Mouse (Mus musculus) kidney, embryonic 14.5 days (tissue): ENCODE measurements around the gene Snhg11. TPM values are rescaled to one million over a fixed set of nuclear protein-coding genes. Genes with fewer than 3 reads are reported as not detected.

Experiments used
- ATAC-seq: fragments of 200-750 bp; cut with Nextera tagmentation; 2 replicates; pipeline ENCODE4 v1.8.0; 2017; ENCODE audit warnings: moderate number of reproducible peaks, mild to moderate bottlenecking, moderate TSS enrichment, moderate library complexity; ENCODE audit not compliant: low FRiP score, low TSS enrichment
- H3K27ac ChIP-seq: fragments of 300-500 bp; sonication (generic); 2 replicates; pipeline ENCODE4 v1.5.1; 2014; ENCODE audit warnings: low read depth, mild to moderate bottlenecking, low read length, moderate library complexity, mixed read lengths
- H3K27me3 ChIP-seq: fragments of 300-500 bp; sonication (generic); 2 replicates; pipeline ENCODE4 v1.6.1; 2014; ENCODE audit warnings: mild to moderate bottlenecking, low read length; ENCODE audit not compliant: control insufficient read depth, insufficient read depth
- H3K36me3 ChIP-seq: fragments of 300-500 bp; sonication (generic); 2 replicates; pipeline ENCODE4 v1.6.1; 2014; ENCODE audit warnings: low read length, mixed read lengths; ENCODE audit not compliant: control insufficient read depth, insufficient read depth
- H3K4me1 ChIP-seq: fragments of 300-500 bp; sonication (generic); 2 replicates; pipeline ENCODE4 v1.6.1; 2014; ENCODE audit warnings: low read length, mixed read lengths; ENCODE audit not compliant: control insufficient read depth, insufficient read depth
- H3K4me2 ChIP-seq: fragments of 300-500 bp; sonication (generic); replicated peaks from 2 replicates; pipeline ENCODE4 v1.6.1; 2014; ENCODE audit warnings: low read depth, mild to moderate bottlenecking, low read length
- H3K4me3 ChIP-seq: fragments of 300-500 bp; sonication (generic); 2 replicates; pipeline ENCODE4 v1.5.1; 2014; ENCODE audit warnings: mild to moderate bottlenecking, low read length
- H3K9ac ChIP-seq: fragments of 300-500 bp; sonication (generic); 2 replicates; pipeline ENCODE4 v1.6.1; 2014; ENCODE audit warnings: low read depth, mild to moderate bottlenecking, low read length, moderate library complexity
- H3K9me3 ChIP-seq: fragments of 300-500 bp; sonication (generic); 2 replicates; pipeline ENCODE4 v1.6.1; 2016; ENCODE audit warnings: low read length; ENCODE audit not compliant: control insufficient read depth
- WGBS: fragments of 180-500 bp; shearing (Covaris S2); extraction: QIAGEN DNeasy Blood & Tissue Kit; methylation state at CpG from one replicate; pipeline ENCODE4 v1.1.7; 2014; 5-methylcytosine and 5-hydroxymethylcytosine counted together
- polyA plus RNA-seq: library from polyadenylated mRNA; unstranded; fragments of >200 nt; fragmentation: Nextera tagmentation; extraction: Ambion mirVana; gene quantifications from 2 replicates; pipeline ENCODE4 v1.2.1, GENCODE M21; 2014

Snhg11 gene
- polyA plus RNA-seq, 1 experiment from 2014 or later: 8.5 TPM

DNA sequence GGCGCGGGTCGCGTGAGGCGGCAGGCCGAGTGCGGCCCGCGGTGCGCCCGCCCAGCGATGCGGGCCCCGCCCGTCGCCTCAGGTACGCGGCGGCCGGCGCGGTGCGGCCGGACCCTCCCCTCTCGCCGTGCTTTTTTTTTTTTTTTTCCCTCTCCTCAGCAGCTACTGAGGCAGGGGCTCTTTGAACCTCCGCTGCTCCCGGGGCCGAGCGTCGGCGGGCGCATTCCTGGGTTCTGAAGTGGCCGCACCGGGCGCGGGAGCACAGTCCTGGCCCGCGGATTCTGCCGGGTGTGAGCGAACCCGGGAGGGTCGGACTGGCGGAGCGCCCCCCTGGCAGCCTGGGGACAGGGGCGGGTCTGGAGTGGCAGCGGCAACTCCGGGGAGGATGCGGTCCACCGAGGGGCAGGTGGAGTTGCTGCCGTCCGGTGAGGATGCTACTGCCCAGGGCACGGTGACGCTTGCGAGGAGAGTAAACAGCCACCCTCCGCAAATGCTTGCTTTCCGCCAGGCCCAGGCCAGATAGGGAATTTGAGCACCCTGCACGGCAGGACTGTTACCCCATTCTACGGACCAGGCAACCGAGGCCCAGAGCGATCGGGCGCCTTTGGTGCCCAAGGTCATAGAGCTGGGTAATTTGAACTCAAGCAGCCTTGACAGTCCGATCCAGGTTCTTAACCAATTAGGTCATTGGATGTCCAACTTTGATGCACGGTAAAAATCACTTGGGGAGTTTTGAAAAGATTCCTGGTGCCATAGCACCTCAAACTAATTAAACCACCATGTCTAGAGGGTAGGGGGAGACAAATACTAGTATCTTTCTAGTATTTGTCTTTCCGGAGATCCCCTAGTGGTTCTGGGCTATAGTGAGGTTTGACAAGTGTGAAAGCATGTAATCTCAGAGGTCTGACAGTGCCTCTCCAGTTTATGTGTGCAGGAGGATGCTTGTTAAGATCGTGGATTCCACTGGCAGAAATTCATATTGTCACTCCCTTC lies 34.9 kb downstream of the Snhg11 start:
- no peaks in the 10 kb centered on the region for H3K36me3 ChIP-seq
- no peaks in the 10 kb centered on the region for H3K27me3 ChIP-seq
- H3K27ac ChIP-seq: peak overlapping the region; percentile 83
- peak overlapping the region; percentile 92 for H3K4me3 ChIP-seq
- no peaks in the 10 kb centered on the region for H3K9me3 ChIP-seq
- WGBS: 3% methylated on average over 62 of the region's 67 CpGs
- H3K4me1 ChIP-seq: peaks cover 12% of the 10 kb centered on the region
- ATAC-seq: peak; percentile 53
- peak overlapping the region; percentile 96 for H3K4me2 ChIP-seq
- peak overlapping the region; percentile 87 for H3K9ac ChIP-seq

DNA sequence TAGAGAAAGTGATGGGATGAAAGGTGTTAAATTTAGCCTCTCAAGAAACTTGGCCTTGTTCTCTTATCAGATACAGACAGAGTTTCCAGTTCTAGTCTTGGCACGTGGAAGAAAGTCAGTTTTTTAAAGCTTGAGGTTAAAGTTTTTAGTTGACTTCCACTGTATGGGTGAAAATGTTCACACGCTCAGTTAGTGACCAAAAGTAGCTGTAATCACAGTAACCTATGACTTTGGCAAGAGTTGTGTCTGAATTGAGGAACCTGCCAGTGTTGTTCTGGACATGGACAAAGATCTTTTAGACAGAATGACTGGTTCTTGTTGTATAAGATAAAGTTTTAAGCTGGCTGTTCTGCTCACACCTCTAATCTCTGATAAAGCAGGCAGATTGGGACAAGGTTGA lies 37.8 kb downstream of the Snhg11 start:
- H3K4me2 ChIP-seq: no peak overlapping the region
- no peak overlapping the region for H3K27ac ChIP-seq
- H3K36me3 ChIP-seq: no peaks in the 10 kb centered on the region
- ATAC-seq: no peak
- peaks cover 12% of the 10 kb centered on the region for H3K4me1 ChIP-seq
- H3K9ac ChIP-seq: no peak overlapping the region
- no peaks in the 10 kb centered on the region for H3K27me3 ChIP-seq
- WGBS: 82% methylated on average over 2 of the region's 2 CpGs
- H3K4me3 ChIP-seq: no peak overlapping the region
- no peaks in the 10 kb centered on the region for H3K9me3 ChIP-seq

DNA sequence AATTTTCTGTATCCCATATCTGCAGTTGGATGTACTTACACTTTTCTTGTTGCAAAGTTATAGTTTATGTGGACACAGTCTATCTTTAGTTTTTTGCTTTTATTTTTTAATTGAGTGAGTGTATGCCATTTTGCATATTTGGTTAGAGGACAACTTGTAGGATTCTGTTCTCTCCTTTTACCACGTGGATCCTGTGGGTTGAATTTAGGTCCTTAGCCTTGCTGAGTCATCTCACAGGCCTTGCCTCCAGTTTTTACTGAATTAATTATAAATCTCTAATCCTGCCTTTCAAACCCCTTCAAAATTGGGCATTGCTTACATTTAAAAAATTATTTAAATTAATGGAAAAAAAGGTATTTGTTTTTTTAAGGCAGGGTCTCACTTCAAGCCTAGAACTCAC lies 40.4 kb downstream of the Snhg11 start:
- H3K4me1 ChIP-seq: peaks cover 4% of the 10 kb centered on the region
- no peaks in the 10 kb centered on the region for H3K27me3 ChIP-seq
- 91% methylated on average over 1 of the region's 1 CpGs for WGBS
- H3K9me3 ChIP-seq: no peaks in the 10 kb centered on the region
- no peak overlapping the region for H3K9ac ChIP-seq
- no peaks in the 10 kb centered on the region for H3K36me3 ChIP-seq
- H3K4me2 ChIP-seq: no peak overlapping the region
- H3K4me3 ChIP-seq: no peak overlapping the region
- no peak for ATAC-seq
- no peak overlapping the region for H3K27ac ChIP-seq

DNA sequence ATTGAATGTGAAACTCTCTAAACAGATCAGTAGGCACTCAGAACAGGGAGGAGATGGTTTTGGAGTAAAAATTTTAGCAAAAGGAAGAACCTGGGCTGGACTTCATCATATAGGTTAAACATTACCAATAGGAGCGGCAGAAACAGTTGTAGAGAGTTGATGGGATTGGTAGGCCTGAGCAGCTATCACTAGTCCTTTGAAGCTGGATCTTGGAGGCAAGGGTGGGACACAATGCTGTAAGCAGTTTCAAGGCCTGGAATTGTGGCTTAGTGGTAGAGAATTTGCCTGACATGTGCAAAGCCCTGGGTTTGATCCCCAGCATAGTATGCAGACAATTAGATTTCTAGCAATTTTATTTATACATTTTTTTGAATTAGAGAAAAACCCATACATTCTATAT lies 43.2 kb downstream of the Snhg11 start:
- Histone ChIP-seq H3K27ac (no peak overlapping the region), H3K36me3 (peaks cover 13% of the 10 kb centered on the region; the same call in 1 of the 2 replicates), H3K9ac (no peak overlapping the region), H3K27me3 (no peaks in the 10 kb centered on the region), H3K4me1 (no peaks in the 10 kb centered on the region), H3K4me2 (no peak overlapping the region), H3K4me3 (no peak overlapping the region), H3K9me3 (no peaks in the 10 kb centered on the region)
- ATAC-seq: no peak
- 83% methylated on average over 1 of the region's 1 CpGs for WGBS

Other genes with a start within 250 kb of the Snhg11 start
- gene Tgm2, start 229.2 kb upstream of the Snhg11 start, polyA plus RNA-seq: 15.3 and 17.3 TPM in 2 replicates
- gene D630003M21Rik, start 146.4 kb upstream of the Snhg11 start, polyA plus RNA-seq: 3.7 and 5.2 TPM in 2 replicates
- gene Bpi, start 117.5 kb upstream of the Snhg11 start, polyA plus RNA-seq: 0.19 TPM in 1 of 2 replicates, not detected in the other
- 26.4 and 30.9 TPM in 2 replicates for gene Lbp, start 69.1 kb upstream of the Snhg11 start, polyA plus RNA-seq
- 20.0 and 25.9 TPM in 2 replicates for gene Ralgapb, start 34.2 kb downstream of the Snhg11 start, polyA plus RNA-seq
- gene Adig, start 127.0 kb downstream of the Snhg11 start, polyA plus RNA-seq: not detected in 2 replicates
- gene Arhgap40, start 137.2 kb downstream of the Snhg11 start, polyA plus RNA-seq: 0.24 TPM in 1 of 2 replicates, not detected in the other
- 0.09 and 0.16 TPM in 2 replicates for gene Slc32a1, start 235.1 kb downstream of the Snhg11 start, polyA plus RNA-seq
- gene Actr5, start 249.2 kb downstream of the Snhg11 start, polyA plus RNA-seq: 13.2 and 15.6 TPM in 2 replicates